Mouse (Mus musculus) stomach, embryonic 16.5 days (tissue): ENCODE results near the gene Gpr162. TPM values are rescaled to one million over a fixed set of nuclear protein-coding genes. Genes with fewer than 3 reads are reported as not detected.
"Not testable (repeated sequence)": the region's sequence is repeated elsewhere in the genome, so short reads cannot be mapped to it uniquely, and the experiment has no call there.

Experiments used
- ATAC-seq: fragments of 200-750 bp; cut with Nextera tagmentation; 2 replicates; pipeline ENCODE4 v1.8.0; 2017; ENCODE audit warnings: moderate number of reproducible peaks, moderate TSS enrichment; ENCODE audit not compliant: insufficient read depth, low FRiP score
- H3K27ac ChIP-seq: fragments of 300-500 bp; sonication (generic); 2 replicates; pipeline ENCODE4 v1.5.1; 2014; ENCODE audit warnings: low read length
- H3K27me3 ChIP-seq: fragments of 300-500 bp; sonication (generic); 2 replicates; pipeline ENCODE4 v1.6.1; 2014; ENCODE audit warnings: low read length, control low read depth, mixed read lengths; ENCODE audit not compliant: control insufficient read depth, insufficient read depth
- H3K36me3 ChIP-seq: fragments of 300-500 bp; sonication (generic); 2 replicates; pipeline ENCODE4 v1.6.1; 2014; ENCODE audit warnings: low read length; ENCODE audit not compliant: control insufficient read depth, insufficient read depth
- H3K4me1 ChIP-seq: fragments of 300-500 bp; sonication (generic); 2 replicates; pipeline ENCODE4 v1.6.1; 2014; ENCODE audit warnings: low read length, control low read depth, mixed read lengths; ENCODE audit not compliant: control insufficient read depth, insufficient read depth
- H3K4me2 ChIP-seq: fragments of 300-500 bp; sonication (generic); 2 replicates; pipeline ENCODE4 v1.6.1; 2014; ENCODE audit warnings: low read depth, low read length, mixed read lengths
- H3K4me3 ChIP-seq: fragments of 300-500 bp; sonication (generic); replicated peaks from 2 replicates; pipeline ENCODE4 v1.5.1; 2014; ENCODE audit warnings: mild to moderate bottlenecking, low read length
- H3K9ac ChIP-seq: fragments of 300-500 bp; sonication (generic); 2 replicates; pipeline ENCODE4 v1.6.1; 2014; ENCODE audit warnings: low read length
- H3K9me3 ChIP-seq: fragments of 300-500 bp; sonication (generic); replicated peaks from 2 replicates; pipeline ENCODE4 v1.6.1; 2016; ENCODE audit warnings: low read length, control low read depth; ENCODE audit not compliant: control insufficient read depth
- WGBS: fragments of 180-500 bp; shearing (Covaris S2); extraction: QIAGEN DNeasy Blood & Tissue Kit; methylation state at CpG from one replicate; pipeline ENCODE4 v1.1.7; 2014; 5-methylcytosine and 5-hydroxymethylcytosine counted together
- polyA plus RNA-seq: library from polyadenylated mRNA; unstranded; fragments of >200 nt; fragmentation: Nextera tagmentation; extraction: Ambion mirVana; gene quantifications from 2 replicates; pipeline ENCODE4 v1.2.1, GENCODE M21; 2015

The Gpr162 gene
- polyA plus RNA-seq, 1 experiment from 2014 or later = 1.1 TPM

- Histone ChIP-seq H3K4me3 (peak overlapping the region; percentile 82), H3K27me3 (no peaks in the 10 kb centered on the region), H3K4me2 (peak overlapping the region; percentile 95), H3K4me1 (peaks cover 35% of the 10 kb centered on the region), H3K36me3 (0 out of 2 replicates have a peak, but pooled peaks cover 7% of the 10 kb centered on the region), H3K9me3 (no peaks in the 10 kb centered on the region), H3K27ac (peak overlapping the region; percentile 30; the same call in 1 of the 2 replicates), H3K9ac (peak overlapping the region; percentile 95)
- ATAC-seq = no peak
- 72% methylated on average over 24 of the region's 24 CpGs for WGBS
Measured at GRCm38 (mm10) chr6:124811701-124812560, 51.9 kb downstream of the Gpr162 start.

GRCm38 (mm10) chr6:124811403-124811665, 52.4 kb downstream of the Gpr162 start:
- no peak for ATAC-seq
- Histone ChIP-seq H3K9ac (no peak overlapping the region), H3K4me2 (no peak overlapping the region), H3K4me1 (peaks cover 37% of the 10 kb centered on the region), H3K9me3 (no peaks in the 10 kb centered on the region), H3K27ac (peak overlapping the region; percentile 30; the same call in 1 of the 2 replicates), H3K27me3 (no peaks in the 10 kb centered on the region), H3K36me3 (0 out of 2 replicates have a peak, but pooled peaks cover 7% of the 10 kb centered on the region), H3K4me3 (no peak overlapping the region)
- 76% methylated on average over 4 of the region's 4 CpGs for WGBS

GRCm38 (mm10) chr6:124810566-124811402, 53.0 kb downstream of the Gpr162 start:
- not testable (repeated sequence) for H3K27me3 ChIP-seq, H3K36me3 ChIP-seq, H3K4me3 ChIP-seq, H3K9me3 ChIP-seq, ATAC-seq
- Histone ChIP-seq H3K4me2 (peak overlapping the region; percentile 93), H3K4me1 (peaks cover 42% of the 10 kb centered on the region), H3K9ac (peak overlapping the region; percentile 81; the same call in 1 of the 2 replicates), H3K27ac (peak overlapping the region; percentile 96; the same call in 1 of the 2 replicates)
- WGBS = 81% methylated on average over 10 of the region's 11 CpGs

- Histone ChIP-seq H3K9me3 (no peaks in the 10 kb centered on the region), H3K4me2 (peak overlapping the region; percentile 93), H3K27me3 (no peaks in the 10 kb centered on the region), H3K9ac (peak overlapping the region; percentile 81), H3K27ac (peak overlapping the region; percentile 96), H3K4me1 (peaks cover 41% of the 10 kb centered on the region), H3K36me3 (0 out of 2 replicates have a peak, but pooled peaks cover 7% of the 10 kb centered on the region), H3K4me3 (peak overlapping the region; percentile 66)
- ATAC-seq = no peak
- 39% methylated on average over 14 of the region's 14 CpGs for WGBS
Measured at GRCm38 (mm10) chr6:124809775-124810538, 53.8 kb downstream of the Gpr162 start.

- Histone ChIP-seq H3K36me3 (0 out of 2 replicates have a peak, but pooled peaks cover 7% of the 10 kb centered on the region), H3K27ac (peak overlapping the region; percentile 96), H3K4me3 (peak overlapping the region; percentile 66), H3K9me3 (no peaks in the 10 kb centered on the region), H3K27me3 (no peaks in the 10 kb centered on the region), H3K4me2 (peak overlapping the region; percentile 93), H3K4me1 (peaks cover 34% of the 10 kb centered on the region), H3K9ac (peak overlapping the region; percentile 81)
- ATAC-seq = peak; percentile 14; the same call in 1 of the 2 replicates
- WGBS = under 1% methylated on average over 35 of the region's 35 CpGs
Measured at GRCm38 (mm10) chr6:124809052-124809774, 54.6 kb downstream of the Gpr162 start.

Other genes with a start within 250 kb of the Gpr162 start
- gene C1s2, start 227.9 kb downstream of the Gpr162 start, polyA plus RNA-seq = not detected in 2 replicates
- 84.1 and 86.8 TPM in 2 replicates for gene Lpcat3, start 201.0 kb downstream of the Gpr162 start, polyA plus RNA-seq
- gene Emg1, start 151.8 kb downstream of the Gpr162 start, polyA plus RNA-seq = 167 and 175 TPM in 2 replicates
- 282 and 303 TPM in 2 replicates for gene Phb2, start 151.6 kb downstream of the Gpr162 start, polyA plus RNA-seq
- gene Ptpn6, start 125.3 kb downstream of the Gpr162 start, polyA plus RNA-seq = 19.6 and 20.1 TPM in 2 replicates
- gene Grcc10, start 122.6 kb downstream of the Gpr162 start, polyA plus RNA-seq = 352 and 357 TPM in 2 replicates
- gene Gm45234, start 108.0 kb downstream of the Gpr162 start, polyA plus RNA-seq = not detected in 2 replicates
- gene Atn1, start 107.5 kb downstream of the Gpr162 start, polyA plus RNA-seq = 12.2 and 13.1 TPM in 2 replicates
- 9.3 and 9.8 TPM in 2 replicates for gene Eno2, start 94.3 kb downstream of the Gpr162 start, polyA plus RNA-seq
- 0.53 and 0.65 TPM in 2 replicates for gene Lrrc23, start 84.3 kb downstream of the Gpr162 start, polyA plus RNA-seq
- gene Spsb2, start 55.3 kb downstream of the Gpr162 start, polyA plus RNA-seq = 14.8 and 15.1 TPM in 2 replicates
- 938 and 959 TPM in 2 replicates for gene Tpi1, start 49.7 kb downstream of the Gpr162 start, polyA plus RNA-seq
- 128 and 139 TPM in 2 replicates for gene Usp5, start 34.5 kb downstream of the Gpr162 start, polyA plus RNA-seq
- gene Cdca3, start 34.4 kb downstream of the Gpr162 start, polyA plus RNA-seq = 129 and 138 TPM in 2 replicates
- 0.66 and 1.5 TPM in 2 replicates for gene Gnb3, start 23.7 kb downstream of the Gpr162 start, polyA plus RNA-seq
- 9.9 and 11.5 TPM in 2 replicates for gene P3h3, start 6.2 kb downstream of the Gpr162 start, polyA plus RNA-seq
- 0.46 TPM in 2 replicates for gene Cd4, start 24.2 kb upstream of the Gpr162 start, polyA plus RNA-seq
- 1.2 and 1.3 TPM in 2 replicates for gene Lag3, start 47.7 kb upstream of the Gpr162 start, polyA plus RNA-seq
- gene Ptms, start 56.1 kb upstream of the Gpr162 start, polyA plus RNA-seq = 177 and 180 TPM in 2 replicates
- gene Mlf2, start 67.4 kb upstream of the Gpr162 start, polyA plus RNA-seq = 283 and 299 TPM in 2 replicates
- 140 and 156 TPM in 2 replicates for gene Cops7a, start 101.6 kb upstream of the Gpr162 start, polyA plus RNA-seq
- 4.0 and 4.2 TPM in 2 replicates for gene Pianp, start 132.7 kb upstream of the Gpr162 start, polyA plus RNA-seq
- 9.3 and 12.8 TPM in 2 replicates for gene Zfp384, start 145.2 kb upstream of the Gpr162 start, polyA plus RNA-seq
- gene Ing4, start 175.8 kb upstream of the Gpr162 start, polyA plus RNA-seq = 114 and 115 TPM in 2 replicates
- gene Acrbp, start 185.7 kb upstream of the Gpr162 start, polyA plus RNA-seq = 10.6 and 12.9 TPM in 2 replicates
- gene Lpar5, start 203.9 kb upstream of the Gpr162 start, polyA plus RNA-seq = 9.5 and 13.6 TPM in 2 replicates
- gene Chd4, start 232.0 kb upstream of the Gpr162 start, polyA plus RNA-seq = 42.6 and 46.3 TPM in 2 replicates